Mouse (Mus musculus) heart, postnatal 10 days (tissue): ENCODE measurements at regions not wholly inside any gene's neighbourhood (a gene's known extent, or its start where the extent isn't known, plus 50 kb on each side); places are given as distances from the start of the nearest gene placed in this dataset.
"Not testable (repeated sequence)": the region's sequence is repeated elsewhere in the genome, so short reads cannot be mapped to it uniquely, and the experiment has no call there.

Experiments
- DNase-seq, 2 experiments: peaks; one replicate each; pipeline ENCODE4 v3.0.0; 2021
- intact Hi-C: fragments of 180-260 bp; cut with DNase I; formaldehyde crosslinking; loops from one replicate; pipeline ENCODE4 v1.15.1; 2025

DNA sequence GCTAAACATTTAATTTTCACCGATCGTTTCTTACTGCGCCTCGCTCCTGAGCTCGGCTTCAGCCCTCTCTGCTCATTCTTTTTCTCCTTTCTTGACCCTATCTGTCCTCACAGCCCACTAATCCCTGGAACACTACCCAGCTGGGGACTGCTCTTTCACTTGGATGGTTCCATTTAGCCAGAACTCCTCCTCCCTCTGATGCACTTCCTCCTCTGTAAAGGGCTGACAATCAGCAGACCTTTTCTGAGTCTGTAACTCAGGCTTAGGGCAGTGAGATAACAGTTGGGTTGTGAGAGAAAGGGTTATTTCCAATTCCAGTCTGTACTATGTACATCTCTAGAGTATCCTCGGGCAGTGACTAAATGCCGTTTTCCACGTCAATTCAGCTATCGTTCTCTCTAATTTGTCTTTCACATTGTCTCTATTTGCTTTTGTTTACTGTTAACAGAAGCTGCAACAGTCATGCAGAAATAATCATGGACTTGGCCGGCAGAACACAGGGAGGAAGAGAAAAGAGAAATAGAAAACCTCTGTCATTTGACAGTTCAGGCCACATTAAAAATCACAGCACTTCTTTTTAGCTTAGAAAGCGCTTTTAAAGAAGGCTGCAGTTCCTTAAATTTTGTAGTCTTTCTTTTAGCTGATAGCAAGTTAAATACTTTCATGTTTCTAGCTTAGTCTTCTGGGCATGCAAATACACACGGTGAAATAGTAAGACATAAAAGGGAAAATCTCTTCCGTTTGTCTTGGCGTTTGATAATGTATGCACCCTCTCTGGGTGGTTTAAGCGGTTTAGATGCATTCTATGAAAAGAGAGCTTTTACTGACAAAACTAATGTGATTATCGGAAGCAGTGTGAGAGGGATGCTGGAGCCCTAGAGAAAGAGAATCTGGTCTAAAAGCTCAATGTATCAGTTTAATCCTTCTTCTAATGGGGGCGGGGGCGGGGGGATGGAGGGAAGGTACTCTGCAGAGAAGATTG, 94.7 kb upstream of the Fam181b start:
- intact Hi-C loops, result no loop called here
- DNase-seq, result peak; percentile 62 to 69

DNA sequence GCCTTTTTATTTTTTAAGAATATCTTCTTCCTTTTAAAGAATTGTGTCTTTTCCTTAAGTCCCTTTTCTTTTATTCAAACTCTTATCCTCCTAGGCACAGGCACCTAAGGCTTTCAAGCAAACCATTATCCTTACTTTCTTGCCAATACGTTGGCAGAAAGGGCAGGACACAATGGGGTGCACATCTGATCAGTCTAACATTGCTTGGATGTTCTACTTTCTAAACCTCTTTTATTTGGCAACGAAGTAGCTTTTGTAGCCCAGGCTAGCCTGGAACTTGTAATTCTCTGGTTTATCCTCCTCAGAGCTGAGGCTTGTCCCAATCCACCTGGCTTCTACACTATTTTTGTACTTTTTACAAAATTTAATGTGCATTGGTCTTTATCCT, 94.0 kb upstream of the Fam181b start:
- no peak for DNase-seq
- intact Hi-C loops, result no loop called here

DNA sequence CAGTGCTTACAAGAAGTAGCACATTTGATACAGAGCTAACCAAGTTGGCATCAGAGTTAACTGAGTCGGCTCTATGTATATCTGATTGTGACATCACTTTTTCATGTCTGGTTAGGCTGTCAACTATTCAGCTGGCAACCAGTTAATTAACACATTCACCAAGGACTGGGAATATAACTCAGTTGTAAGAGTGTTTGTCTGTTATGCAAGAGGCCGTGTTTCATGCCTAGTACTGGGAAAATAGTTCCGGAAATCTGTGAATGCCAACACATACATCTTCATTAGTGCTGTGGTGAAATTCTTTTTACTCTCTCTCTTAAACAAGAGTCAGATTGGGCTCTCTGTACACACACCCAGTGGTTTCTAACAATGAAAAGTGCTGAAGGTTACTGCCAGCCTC, 80.8 kb upstream of the Fam181b start:
- no peak for DNase-seq
- intact Hi-C loops, result no loop called here

DNA sequence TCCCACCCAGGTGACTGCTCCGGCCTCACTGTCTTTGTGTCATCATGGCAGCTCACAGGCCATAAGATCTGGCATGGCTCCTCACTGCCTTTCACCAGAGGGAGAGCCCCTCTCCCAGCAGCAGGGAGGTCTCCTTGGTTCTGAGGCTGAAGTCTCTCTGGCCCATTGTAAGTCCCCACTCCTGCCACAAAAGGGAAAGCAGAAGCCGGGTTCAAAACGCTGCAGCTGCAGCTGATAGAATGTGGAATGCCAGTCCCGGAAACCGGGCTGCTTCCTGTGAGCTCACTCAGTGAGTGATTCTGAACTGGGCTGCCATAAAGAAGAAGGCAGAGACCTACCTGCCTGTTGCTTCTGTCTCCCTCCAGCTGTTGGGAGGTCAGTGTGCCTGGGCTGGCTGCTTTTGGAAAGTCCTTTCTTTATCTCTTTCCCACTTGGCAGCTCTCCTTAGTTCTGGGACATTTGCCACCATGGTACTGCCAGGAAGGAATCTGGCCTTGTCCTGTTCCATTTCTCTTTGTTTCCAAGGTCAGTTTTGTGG, 72.9 kb upstream of the Fam181b start:
- peak; percentile 88 to 89 for DNase-seq
- intact Hi-C loops, result not testable (repeated sequence)

DNA sequence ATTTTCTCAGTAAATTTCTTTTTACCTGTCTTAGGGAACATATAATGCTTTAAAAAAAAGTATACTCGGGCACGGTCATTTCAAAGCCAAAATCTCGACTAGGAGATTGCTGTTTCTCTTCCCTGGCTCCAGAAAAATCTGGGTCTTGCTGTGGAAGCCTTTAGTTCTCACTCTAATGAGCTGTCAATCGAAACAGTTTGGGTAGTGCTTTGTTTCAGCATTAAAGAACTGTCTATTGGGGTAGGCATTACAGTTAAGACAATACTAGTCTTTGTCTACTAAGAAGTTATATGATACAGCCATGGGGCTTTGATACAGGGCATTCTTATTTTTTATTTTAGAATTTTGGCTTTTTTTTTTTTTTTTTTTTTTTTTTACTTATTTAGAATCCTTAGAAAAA, 71.9 kb upstream of the Fam181b start:
- DNase-seq, result no peak
- intact Hi-C loops, result no loop called here

DNA sequence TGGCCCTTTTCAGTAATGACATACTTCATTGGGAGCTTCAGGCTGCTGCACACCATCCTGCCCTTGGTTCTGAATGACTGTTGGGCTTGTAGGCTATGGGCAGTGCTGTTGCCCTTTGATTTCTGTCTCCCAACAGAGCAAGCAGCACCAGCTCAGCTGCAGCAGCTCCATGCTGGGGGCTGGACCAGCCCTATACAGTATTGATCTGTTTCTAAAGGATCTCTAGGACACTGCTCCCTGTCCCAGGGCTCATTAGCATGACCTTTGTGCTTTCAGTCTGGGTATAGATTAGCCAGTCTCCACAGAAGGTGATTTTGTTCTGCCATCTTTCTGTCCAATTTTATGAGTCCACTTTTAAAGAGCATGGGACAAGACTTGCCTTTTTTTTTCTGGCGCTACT, 60.3 kb upstream of the Fam181b start:
- intact Hi-C loops, result no loop called here
- no peak for DNase-seq

DNA sequence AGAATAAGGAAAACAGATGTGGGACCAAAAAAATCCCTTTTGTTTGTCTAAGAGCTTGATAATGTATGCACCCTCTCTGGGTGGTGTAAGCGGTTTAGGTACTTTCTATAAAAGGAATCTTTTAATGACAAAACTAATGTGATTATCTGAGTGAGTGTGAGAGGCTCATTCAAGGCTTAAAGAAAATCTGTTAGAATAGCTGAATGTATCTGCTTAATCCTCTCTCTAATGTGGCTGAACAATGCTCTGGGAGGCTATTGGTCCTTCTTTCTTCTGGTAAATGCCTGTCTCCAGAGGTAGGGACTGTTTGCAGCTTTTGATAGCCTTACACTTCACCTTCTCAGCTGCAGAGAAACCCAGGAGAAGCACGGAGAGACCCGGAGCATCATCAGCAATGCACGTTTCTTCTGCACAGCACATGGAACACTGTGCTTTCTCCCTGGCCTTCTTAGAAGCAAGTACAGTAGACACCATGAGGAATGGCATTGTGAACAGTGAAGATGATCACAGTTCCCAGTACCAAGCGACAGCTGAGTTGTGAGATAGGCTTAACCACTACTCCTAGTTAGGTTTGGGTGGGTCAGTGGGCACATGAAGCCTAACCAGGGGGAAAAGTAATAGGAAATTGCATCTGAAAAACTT, 56.1 kb upstream of the Fam181b start:
- no peak for DNase-seq
- intact Hi-C loops, result no loop called here

DNA sequence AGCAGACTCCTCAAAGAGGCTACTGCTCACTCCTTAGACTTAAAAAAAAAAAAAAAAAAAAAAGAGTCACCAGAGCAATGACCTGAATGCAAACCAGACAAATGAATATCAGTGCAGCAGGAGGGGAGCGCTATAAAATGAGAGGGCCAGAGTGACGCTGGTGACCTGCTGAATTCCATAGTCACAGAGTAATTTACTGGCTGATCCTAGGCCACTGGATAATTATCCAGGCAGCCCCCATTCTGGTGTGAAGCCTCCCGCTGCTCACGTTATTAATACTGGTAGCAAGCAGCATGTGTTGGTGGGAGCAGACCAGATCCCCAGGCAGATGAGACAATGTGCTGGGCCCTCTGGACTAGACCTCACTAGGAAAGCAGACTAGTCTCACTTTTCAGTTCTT, 53.4 kb upstream of the Fam181b start:
- intact Hi-C loops, result no loop called here
- no peak for DNase-seq
